Mouse (Mus musculus) MEL (cell line): ENCODE results near the gene Pard3b. TPM values are rescaled to one million over a fixed set of nuclear protein-coding genes. Genes with fewer than 3 reads are reported as not detected.

ENCODE experiments used
- DNase-seq: peaks from one replicate; pipeline ENCODE4 v3.0.0; 2011; ENCODE audit warnings: low read depth, low spot score
- H3K27ac ChIP-seq: 2 replicates; pipeline ENCODE4 v1.5.1; 2012; ENCODE audit warnings: low read depth, mild to moderate bottlenecking, control low read depth, low read length, moderate library complexity; ENCODE audit not compliant: control insufficient read depth
- H3K27me3 ChIP-seq, 2 experiments: fragments of 150-350 bp in 1 of 2; sonication (generic) in 1 of 2; 2 replicates each; pipeline ENCODE4 v1.6.1; 2012; ENCODE audit warnings: low read length in 2 of 2, mild to moderate bottlenecking in 2 of 2, improper control_type of control experiment in 1 of 2, moderate library complexity in 1 of 2; ENCODE audit not compliant: insufficient read depth in 2 of 2, control insufficient read depth in 1 of 2
- H3K36me3 ChIP-seq, 2 experiments: 2 replicates each; pipeline ENCODE4 v1.6.1; 2012 to 2014; ENCODE audit warnings: low read length in 2 of 2, improper control_type of control experiment in 1 of 2, inconsistent platforms in 1 of 2, mild to moderate bottlenecking in 1 of 2; ENCODE audit not compliant: insufficient read depth in 2 of 2, control insufficient read depth in 1 of 2
- H3K4me1 ChIP-seq, 2 experiments: fragments of 150-350 bp in 1 of 2; sonication (generic) in 1 of 2; 2 replicates each; pipeline ENCODE4 v1.6.1; 2012; ENCODE audit warnings: low read length in 2 of 2, improper control_type of control experiment in 1 of 2, mild to moderate bottlenecking in 1 of 2; ENCODE audit not compliant: insufficient read depth in 2 of 2, control insufficient read depth in 1 of 2
- H3K4me3 ChIP-seq, 2 experiments: fragments of 150-350 bp in 1 of 2; sonication (generic) in 1 of 2; 2 replicates each; pipeline ENCODE4 v1.5.1; 2012; ENCODE audit warnings: low read depth in 2 of 2, low read length in 2 of 2, mild to moderate bottlenecking in 2 of 2, moderate library complexity in 2 of 2, control low read depth in 1 of 2, improper control_type of control experiment in 1 of 2; ENCODE audit not compliant: control insufficient read depth in 1 of 2, insufficient read depth in 1 of 2
- H3K79me2 ChIP-seq: 2 replicates; pipeline ENCODE4 v1.6.1; 2012; ENCODE audit warnings: mild to moderate bottlenecking, low read length, moderate library complexity; ENCODE audit not compliant: control insufficient read depth, poor library complexity, insufficient read depth
- H3K9ac ChIP-seq: 2 replicates; pipeline ENCODE4 v1.6.1; 2012; ENCODE audit warnings: low read depth, mild to moderate bottlenecking, control low read depth, low read length, moderate library complexity; ENCODE audit not compliant: control insufficient read depth, poor library complexity, severe bottlenecking
- H3K9me3 ChIP-seq: fragments of 150-350 bp; sonication (generic); replicated peaks from 2 replicates; pipeline ENCODE4 v1.6.1; 2012; ENCODE audit warnings: mild to moderate bottlenecking, low read length, improper control_type of control experiment, moderate library complexity; ENCODE audit not compliant: insufficient read depth
- BHLHE40 ChIP-seq: IDR thresholded peaks from 2 replicates; pipeline ENCODE4 v1.6.1; 2012; ENCODE audit warnings: low read depth, mild to moderate bottlenecking, inconsistent platforms, low read length, improper control_type of control experiment, borderline replicate concordance
- CHD2 ChIP-seq: IDR thresholded peaks from 2 replicates; pipeline ENCODE4 v1.6.1; 2011; ENCODE audit warnings: low read length, improper control_type of control experiment
- CTCF ChIP-seq, 3 experiments: IDR thresholded peaks in 2 of 3; conservative IDR thresholded peaks in 1 of 3; 2 replicates each; pipeline ENCODE4 v1.5.1; 2011 to 2012; ENCODE audit warnings: low read length in 3 of 3, low read depth in 2 of 3, mild to moderate bottlenecking in 2 of 3, improper control_type of control experiment in 1 of 3, inconsistent platforms in 1 of 3, mixed read lengths in 1 of 3, moderate library complexity in 1 of 3; ENCODE audit not compliant: control insufficient read depth in 1 of 3, insufficient read depth in 1 of 3, poor library complexity in 1 of 3, severe bottlenecking in 1 of 3
- E2F4 ChIP-seq: IDR thresholded peaks from 2 replicates; pipeline ENCODE4 v1.6.1; 2011; ENCODE audit warnings: low read depth, low read length, improper control_type of control experiment, borderline replicate concordance
- ELF1 ChIP-seq: IDR thresholded peaks from 2 replicates; pipeline ENCODE4 v1.6.1; 2014; ENCODE audit warnings: low read depth, mild to moderate bottlenecking, inconsistent platforms, low read length, improper control_type of control experiment, moderate library complexity
- GABPA ChIP-seq: IDR thresholded peaks from 2 replicates; pipeline ENCODE4 v1.6.1; 2012; ENCODE audit warnings: low read depth, mild to moderate bottlenecking, inconsistent platforms, low read length, improper control_type of control experiment, moderate library complexity
- GATA1 ChIP-seq: IDR thresholded peaks from 2 replicates; pipeline ENCODE4 v1.6.1; 2011; ENCODE audit warnings: low read depth, low read length, improper control_type of control experiment
- HCFC1 ChIP-seq: IDR thresholded peaks from 2 replicates; pipeline ENCODE4 v1.6.1; 2012; ENCODE audit warnings: low read depth, mild to moderate bottlenecking, inconsistent platforms, low read length, improper control_type of control experiment, moderate library complexity
- MEF2A ChIP-seq: IDR thresholded peaks from 2 replicates; pipeline ENCODE4 v1.6.1; 2014; ENCODE audit warnings: low read depth, mild to moderate bottlenecking, inconsistent platforms, low read length, improper control_type of control experiment; ENCODE audit not compliant: poor library complexity, insufficient replicate concordance, severe bottlenecking; ENCODE audit errors: extremely low read depth
- MYC ChIP-seq: IDR thresholded peaks from 2 replicates; pipeline ENCODE4 v1.6.1; 2011; ENCODE audit warnings: low read depth, mild to moderate bottlenecking, low read length, improper control_type of control experiment, moderate library complexity
- NELFE ChIP-seq: IDR thresholded peaks from 2 replicates; pipeline ENCODE4 v1.6.1; 2011; ENCODE audit warnings: low read depth, low read length, improper control_type of control experiment
- POLR2A ChIP-seq, 2 experiments: IDR thresholded peaks; 2 replicates each; pipeline ENCODE4 v1.6.1; 2011 to 2012; ENCODE audit warnings: low read length in 2 of 2, mild to moderate bottlenecking in 2 of 2, control low read depth in 1 of 2, improper control_type of control experiment in 1 of 2, low read depth in 1 of 2, moderate library complexity in 1 of 2; ENCODE audit not compliant: control insufficient read depth in 1 of 2, insufficient read depth in 1 of 2, poor library complexity in 1 of 2
- POLR2AphosphoS5 ChIP-seq: IDR thresholded peaks from 2 replicates; pipeline ENCODE4 v1.6.1; 2012; ENCODE audit warnings: low read depth, borderline replicate concordance, mild to moderate bottlenecking, inconsistent platforms, low read length, moderate library complexity, mixed read lengths
- RAD21 ChIP-seq: IDR thresholded peaks from 2 replicates; pipeline ENCODE4 v1.6.1; 2011; ENCODE audit warnings: mild to moderate bottlenecking, low read depth, low read length, improper control_type of control experiment
- SIN3A ChIP-seq: IDR thresholded peaks from 2 replicates; pipeline ENCODE4 v1.6.1; 2012; ENCODE audit warnings: low read length, improper control_type of control experiment, inconsistent platforms
- SMC3 ChIP-seq: IDR thresholded peaks from 2 replicates; pipeline ENCODE4 v1.6.1; 2011; ENCODE audit warnings: low read depth, low read length, improper control_type of control experiment
- TAL1 ChIP-seq: IDR thresholded peaks from 2 replicates; pipeline ENCODE4 v1.6.1; 2012; ENCODE audit warnings: mild to moderate bottlenecking, inconsistent platforms, low read length, moderate library complexity, mixed read lengths
- TBP ChIP-seq: IDR thresholded peaks from 2 replicates; pipeline ENCODE4 v1.8.0; 2011; ENCODE audit warnings: low read depth, low read length, improper control_type of control experiment
- USF1 ChIP-seq: IDR thresholded peaks from 2 replicates; pipeline ENCODE4 v1.6.1; 2014; ENCODE audit warnings: low read depth, mild to moderate bottlenecking, inconsistent platforms, low read length, improper control_type of control experiment, moderate library complexity
- USF2 ChIP-seq, 2 experiments: IDR thresholded peaks; 2 replicates each; pipeline ENCODE4 v1.6.1; 2011 to 2012; ENCODE audit warnings: improper control_type of control experiment in 2 of 2, low read length in 2 of 2, borderline replicate concordance in 1 of 2, inconsistent platforms in 1 of 2, low read depth in 1 of 2, mild to moderate bottlenecking in 1 of 2; ENCODE audit not compliant: insufficient read depth in 1 of 2
- ZKSCAN1 ChIP-seq: IDR thresholded peaks from 2 replicates; pipeline ENCODE4 v1.6.1; 2012; ENCODE audit warnings: low read depth, mild to moderate bottlenecking, inconsistent platforms, low read length, improper control_type of control experiment, moderate library complexity
- ZMIZ1 ChIP-seq: IDR thresholded peaks from 2 replicates; pipeline ENCODE4 v1.6.1; 2012; ENCODE audit warnings: low read depth, mild to moderate bottlenecking, inconsistent platforms, low read length, improper control_type of control experiment, moderate library complexity
- ZNF384 ChIP-seq: IDR thresholded peaks from 2 replicates; pipeline ENCODE4 v1.6.1; 2012; ENCODE audit warnings: low read depth, mild to moderate bottlenecking, inconsistent platforms, low read length, improper control_type of control experiment
- polyA plus RNA-seq, 2 experiments: library from polyadenylated mRNA; stranded (reverse) in 1 of 2; unstranded in 1 of 2; fragments of >175 nt in 1 of 2; fragments of >200 nt in 1 of 2; gene quantifications; 2 replicates each; pipeline versions ENCODE4 v1.2.1 to v1.2.4; 2012; ENCODE audit warnings: low replicate concordance in 2 of 2, low read depth in 1 of 2; ENCODE audit not compliant: insufficient read length in 2 of 2, insufficient read depth in 1 of 2, missing spikeins in 1 of 2
- total RNA-seq: library from RNA; depleted of rRNA; stranded (reverse); fragments of 300-350 nt; gene quantifications from 2 replicates; pipeline ENCODE4 v1.2.3, GENCODE M21; 2012

Pard3b gene
- total and polyA plus RNA-seq, 3 experiments, result not detected

DNA sequence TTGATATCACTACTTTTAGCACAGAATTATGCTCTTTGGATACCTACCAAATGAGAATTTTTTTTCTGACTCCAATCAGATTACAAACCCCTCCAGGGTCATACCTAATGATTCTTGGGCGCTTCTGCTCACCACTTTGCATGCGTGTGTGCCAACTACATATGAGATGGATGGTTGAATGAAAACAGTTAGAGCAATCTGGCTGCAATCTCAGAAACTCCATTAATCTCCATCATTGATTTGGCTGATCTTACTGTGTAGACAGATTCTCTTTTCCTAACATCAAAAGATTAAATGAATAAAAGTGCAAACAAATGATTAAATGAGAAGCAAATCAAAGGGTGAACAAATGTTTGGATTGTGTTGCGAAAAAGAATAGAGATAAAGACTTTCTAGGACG, 615.7 kb downstream of the Pard3b start:
- Histone ChIP-seq H3K27me3 (no peaks in the 10 kb centered on the region), H3K79me2 (no peaks in the 10 kb centered on the region)
- no peak for DNase-seq

DNA sequence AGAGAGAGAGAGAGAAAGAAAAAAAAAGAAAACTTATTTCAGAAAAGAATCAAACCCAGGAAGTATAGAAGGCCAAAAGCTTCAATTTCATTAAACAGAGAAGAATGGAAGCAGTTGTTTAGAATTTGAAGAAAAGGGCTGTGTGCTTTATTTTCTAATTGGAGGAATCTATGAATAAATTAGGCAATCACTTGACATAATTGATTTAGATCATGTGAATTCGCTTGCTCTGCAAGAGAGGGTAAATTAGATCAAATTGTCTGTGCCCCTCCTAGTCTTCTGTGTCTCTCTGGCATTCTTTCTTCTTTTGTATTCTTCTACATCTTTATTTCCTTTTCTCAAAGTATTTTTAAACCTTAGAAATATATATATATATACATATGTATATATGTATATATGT, 616.3 kb downstream of the Pard3b start:
- DNase-seq, result no peak
- H3K36me3 ChIP-seq, result no peaks in the 10 kb centered on the region
- H3K4me1 ChIP-seq, result no peaks in the 10 kb centered on the region
- H3K4me3 ChIP-seq, result no peak overlapping the region
- H3K9me3 ChIP-seq, result no peaks in the 10 kb centered on the region
- H3K27ac ChIP-seq, result no peak overlapping the region
- H3K79me2 ChIP-seq, result no peaks in the 10 kb centered on the region
- H3K9ac ChIP-seq, result no peak overlapping the region
- no peak for TF ChIP-seq MYC
- TF ChIP-seq SIN3A, result no peak
- no peak for TF ChIP-seq RAD21
- TF ChIP-seq TAL1, result no peak
- no peak for TF ChIP-seq CTCF (IDR thresholded peaks at IDR 0.05 in 2 of 3, conservative IDR thresholded peaks at IDR 0.05 in 1 of 3; ENCODE audit: control insufficient read depth in 1 of 3, insufficient read depth in 1 of 3, low read depth in 2 of 3, low read length in 3 of 3, poor library complexity in 1 of 3, severe bottlenecking in 1 of 3)
- no peak for TF ChIP-seq USF1
- no peak for TF ChIP-seq CHD2
- TF ChIP-seq HCFC1, result no peak
- TF ChIP-seq ZKSCAN1, result no peak
- TF ChIP-seq USF2 (IDR thresholded peaks at IDR 0.05; ENCODE audit: borderline replicate concordance in 1 of 2, insufficient read depth in 1 of 2, low read depth in 1 of 2, low read length in 2 of 2), result no peak
- no peak for TF ChIP-seq ZNF384
- no peak for TF ChIP-seq POLR2AphosphoS5
- H3K27me3 ChIP-seq, result no peaks in the 10 kb centered on the region

More for the DNA sequence above, 615.7 kb downstream of the Pard3b start:
- no peaks in the 10 kb centered on the region for H3K36me3 ChIP-seq
- H3K4me3 ChIP-seq, result no peak overlapping the region
- H3K27ac ChIP-seq, result no peak overlapping the region
- no peaks in the 10 kb centered on the region for H3K4me1 ChIP-seq
- TF ChIP-seq GABPA (no peak), GATA1 (no peak), E2F4 (no peak), HCFC1 (no peak), SMC3 (no peak), BHLHE40 (no peak), NELFE (no peak), POLR2A (IDR thresholded peaks at IDR 0.05; ENCODE audit: control insufficient read depth in 1 of 2, insufficient read depth in 1 of 2, low read depth in 1 of 2, low read length in 2 of 2, poor library complexity in 1 of 2) (no peak), MEF2A (no peak), ZMIZ1 (no peak), TBP (no peak), ZNF384 (no peak), ELF1 (no peak)
- TF ChIP-seq, all 39 proteins: peak for 0
- Histone ChIP-seq H3K9ac (no peak overlapping the region), H3K9me3 (no peaks in the 10 kb centered on the region)
